Mouse (Mus musculus) kidney, adult 2 months (tissue): Measurements from ENCODE around the gene Dnaaf1.

Experiments
- CTCF ChIP-seq: fragments of 200-500 bp; conservative IDR thresholded peaks from 2 replicates; pipeline ENCODE4 v1.5.1; 2011; ENCODE audit warnings: low read depth, mild to moderate bottlenecking, control low read depth, low read length, moderate library complexity, mixed read lengths; ENCODE audit not compliant: insufficient read depth, insufficient read length
- POLR2A ChIP-seq: fragments of 200-500 bp; IDR thresholded peaks from one replicate; pipeline ENCODE4 v1.6.1; 2011; ENCODE audit warnings: low read depth, low read length, control low read depth

DNA sequence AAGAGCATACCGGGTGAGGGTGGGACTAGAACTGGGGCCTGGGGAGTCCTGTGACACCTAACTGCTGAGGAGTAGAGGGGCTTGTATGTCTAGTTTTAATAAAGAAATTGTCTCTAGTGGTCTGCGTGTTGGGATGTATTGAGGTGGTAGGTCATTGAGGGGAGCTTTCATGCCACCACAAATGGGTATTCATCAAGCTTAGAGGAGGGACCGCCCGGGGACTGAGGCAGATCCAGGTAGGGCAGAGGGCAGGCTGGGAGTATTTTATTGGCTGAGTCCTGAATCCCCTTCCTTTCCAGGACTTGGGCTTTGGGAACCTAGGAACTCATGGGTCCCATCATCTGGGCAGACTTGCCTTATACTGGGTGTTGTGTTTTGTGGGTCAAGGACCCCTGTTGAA, 41.8 kb downstream of the Dnaaf1 start:
- TF ChIP-seq POLR2A (no peak), CTCF (no peak)
